Mouse (Mus musculus) ES-Bruce4 (cell line): ENCODE data around the gene Slc25a36. TPM values are rescaled to one million over a fixed set of nuclear protein-coding genes. Genes with fewer than 3 reads are reported as not detected.

ENCODE experiments used
- H3K27ac ChIP-seq: 2 replicates; pipeline ENCODE4 v1.5.1; 2012; ENCODE audit warnings: low read length, inconsistent platforms; ENCODE audit not compliant: insufficient read depth
- H3K27me3 ChIP-seq: 2 replicates; pipeline ENCODE4 v1.6.1; 2012; ENCODE audit warnings: mild to moderate bottlenecking, low read length, inconsistent platforms; ENCODE audit not compliant: control insufficient read depth, poor library complexity, insufficient read depth, severe bottlenecking
- H3K36me3 ChIP-seq: 2 replicates; pipeline ENCODE4 v1.6.1; 2012; ENCODE audit warnings: inconsistent platforms, mild to moderate bottlenecking, low read length, moderate library complexity; ENCODE audit not compliant: control insufficient read depth, poor library complexity, insufficient read depth, severe bottlenecking
- H3K4me1 ChIP-seq: one replicate; pipeline ENCODE4 v1.8.1; 2011; ENCODE audit warnings: low read length; ENCODE audit not compliant: control insufficient read depth, insufficient read depth
- H3K4me3 ChIP-seq: 2 replicates; pipeline ENCODE4 v1.5.1; 2011; ENCODE audit warnings: low read depth, mild to moderate bottlenecking, low read length
- H3K9ac ChIP-seq: 2 replicates; pipeline ENCODE4 v1.6.1; 2012; ENCODE audit warnings: low read depth, mild to moderate bottlenecking, inconsistent platforms; ENCODE audit not compliant: poor library complexity, severe bottlenecking
- H3K9me3 ChIP-seq: replicated peaks from 2 replicates; pipeline ENCODE4 v1.6.1; 2012; ENCODE audit warnings: mild to moderate bottlenecking, low read length, inconsistent platforms; ENCODE audit not compliant: control insufficient read depth, poor library complexity, insufficient read depth, severe bottlenecking
- CTCF ChIP-seq: IDR thresholded peaks from one replicate; pipeline ENCODE4 v1.8.1; 2011; ENCODE audit warnings: low read depth, low read length
- EP300 ChIP-seq: IDR thresholded peaks from 2 replicates; pipeline ENCODE4 v1.6.1; 2011; ENCODE audit warnings: low read depth, low read length; ENCODE audit not compliant: insufficient read depth
- POLR2A ChIP-seq: IDR thresholded peaks from one replicate; pipeline ENCODE4 v1.8.1; 2011; ENCODE audit warnings: low read length; ENCODE audit not compliant: insufficient read depth
- polyA plus RNA-seq: library from polyadenylated mRNA; stranded (reverse); fragments of >200 nt; gene quantifications from 2 replicates; pipeline ENCODE4 v1.2.4, GENCODE M21; 2011; ENCODE audit warnings: low read depth; ENCODE audit not compliant: missing spikeins, insufficient read depth, insufficient read length

Slc25a36 gene
- polyA plus RNA-seq, 1 experiment = 402 TPM

DNA sequence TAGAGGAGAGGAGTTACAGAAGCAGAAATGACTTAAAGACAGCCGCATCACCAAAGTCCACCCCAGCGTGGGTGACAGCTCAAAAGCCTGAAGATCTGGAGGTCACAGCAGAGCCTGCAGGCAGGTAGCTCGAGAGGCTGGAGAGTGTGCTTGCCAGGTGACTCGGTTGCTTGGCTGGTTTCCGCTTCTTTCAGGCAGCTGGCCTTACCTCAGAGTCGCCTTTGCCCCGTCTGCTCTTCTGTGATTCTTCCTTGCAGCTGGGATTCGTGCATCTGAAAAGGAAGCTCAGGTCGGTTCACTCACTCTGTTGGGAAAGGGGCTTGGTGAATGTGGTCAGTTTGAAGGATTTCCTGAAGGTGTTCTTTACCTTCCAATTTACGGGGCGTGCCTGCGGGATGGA, 83.6 kb downstream of the Slc25a36 start:
- Histone ChIP-seq H3K27ac (no peak overlapping the region), H3K4me1 (peaks cover 6% of the 10 kb centered on the region), H3K9ac (no peak overlapping the region), H3K27me3 (no peaks in the 10 kb centered on the region), H3K36me3 (no peaks in the 10 kb centered on the region), H3K9me3 (no peaks in the 10 kb centered on the region; the same call in 1 of the 2 replicates), H3K4me3 (no peak overlapping the region)
- TF ChIP-seq CTCF (no peak), EP300 (no peak), POLR2A (no peak)

DNA sequence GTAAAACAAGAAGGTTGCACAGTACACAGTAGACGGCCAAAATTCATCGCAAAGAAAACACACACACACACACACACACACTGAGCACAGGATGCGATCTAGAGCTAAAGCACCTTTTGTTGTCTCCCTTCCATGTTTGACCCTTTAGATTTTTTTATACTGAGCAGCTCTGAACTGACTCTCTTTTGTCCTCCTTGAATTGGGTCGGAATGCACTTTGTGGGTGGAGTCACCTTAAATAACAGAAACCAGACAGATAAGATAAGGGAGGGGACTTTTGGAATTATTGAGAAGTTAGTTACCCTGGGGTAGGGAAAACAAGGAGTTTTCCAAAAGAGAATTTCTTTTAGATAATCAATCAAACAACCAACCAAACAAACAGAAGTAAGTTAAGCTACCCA, 85.0 kb downstream of the Slc25a36 start:
- Histone ChIP-seq H3K36me3 (no peaks in the 10 kb centered on the region), H3K9me3 (no peaks in the 10 kb centered on the region; the same call in 1 of the 2 replicates), H3K4me3 (no peak overlapping the region), H3K27ac (no peak overlapping the region), H3K4me1 (peaks cover 6% of the 10 kb centered on the region), H3K9ac (no peak overlapping the region), H3K27me3 (no peaks in the 10 kb centered on the region)
- TF ChIP-seq POLR2A = no peak
- no peak for TF ChIP-seq CTCF
- TF ChIP-seq EP300 = no peak

Other genes with a start within 250 kb of the Slc25a36 start
- 7.1 and 7.2 TPM in 2 replicates for gene Pxylp1, start 218.5 kb downstream of the Slc25a36 start, polyA plus RNA-seq
- 1.9 and 2.6 TPM in 2 replicates for gene Spsb4, start 92.3 kb downstream of the Slc25a36 start, polyA plus RNA-seq